Mouse (Mus musculus) lung, adult 2 months (tissue): ENCODE results near the gene Gsdme.

Experiments used
- CTCF ChIP-seq: fragments of 200-500 bp; IDR thresholded peaks from 2 replicates; pipeline ENCODE4 v1.5.1; 2011; ENCODE audit warnings: mild to moderate bottlenecking, low read length, control low read depth; ENCODE audit not compliant: insufficient read depth
- POLR2A ChIP-seq: fragments of 200-500 bp; IDR thresholded peaks from 2 replicates; pipeline ENCODE4 v1.6.1; 2011; ENCODE audit warnings: low read depth, mild to moderate bottlenecking, control low read depth, low read length, borderline replicate concordance; ENCODE audit errors: extremely low read depth

GRCm38 (mm10) chr6:50205093-50205492, 58.6 kb downstream of the Gsdme start:
- TF ChIP-seq CTCF = no peak
- no peak for TF ChIP-seq POLR2A
